Mouse (Mus musculus): ENCODE data around the gene Ttc27.

Gene Ttc27

GRCm38 (mm10) chr17:74819711-74820110 is 102.2 kb downstream of the Ttc27 start:
- in situ Hi-C loops (cut with MboI, MseI), result no loop called here

- in situ Hi-C loops (cut with MboI, MseI), result no loop called here
Measured at GRCm38 (mm10) chr17:74830851-74831250, 113.3 kb downstream of the Ttc27 start.

GRCm38 (mm10) chr17:74841721-74842120 is 124.2 kb downstream of the Ttc27 start:
- in situ Hi-C loops (cut with MboI, MseI), result no loop called here

GRCm38 (mm10) chr17:74842603-74843002 is 125.1 kb downstream of the Ttc27 start:
- in situ Hi-C loops (cut with MboI, MseI), result no loop called here

- in situ Hi-C loops (cut with MboI, MseI), result no loop called here
Measured at GRCm38 (mm10) chr17:74843486-74843885, 126.0 kb downstream of the Ttc27 start.

DNA sequence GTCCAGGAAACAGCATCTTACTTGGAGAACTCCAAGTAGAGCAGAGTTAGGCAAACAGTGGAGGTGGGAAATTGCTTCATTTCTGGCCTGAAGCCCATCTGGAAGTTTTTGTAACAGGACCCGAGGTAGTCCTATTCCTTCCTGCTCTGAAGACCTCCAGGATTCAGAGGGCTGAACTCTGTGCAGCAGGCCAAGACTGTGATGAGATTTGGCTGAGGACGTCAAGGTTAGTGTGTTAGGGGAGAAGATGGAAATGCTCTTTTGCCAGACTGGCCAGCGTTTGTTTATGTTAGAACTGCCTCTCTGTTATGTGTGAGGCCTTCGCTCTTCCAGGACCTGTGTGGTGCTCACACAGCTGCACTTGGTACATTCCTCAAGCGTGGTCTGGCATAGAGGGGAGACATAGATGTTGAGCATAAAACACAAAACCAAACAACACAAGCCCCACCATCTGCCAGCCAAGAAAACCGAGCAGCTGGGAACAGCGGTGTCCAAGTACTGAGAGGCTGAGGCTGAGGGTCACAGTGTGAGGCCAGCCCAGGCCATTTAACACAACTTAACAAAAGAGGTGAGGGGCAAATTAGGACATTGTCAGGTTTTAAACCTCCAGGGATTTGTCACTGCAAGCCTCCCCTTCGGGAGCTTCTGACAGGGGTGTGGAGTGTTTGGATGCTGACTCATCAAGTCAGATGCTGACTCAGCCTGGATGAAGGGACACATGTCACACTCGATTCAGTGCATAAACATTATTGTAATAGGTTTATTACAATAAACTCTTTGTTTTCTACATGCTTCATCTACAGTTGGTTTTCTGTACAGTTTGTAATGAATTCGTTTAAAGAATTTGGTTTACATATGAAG is 128.7 kb downstream of the Ttc27 start:
- in situ Hi-C loops (cut with MboI, MseI), result no loop called here

GRCm38 (mm10) chr17:74850216-74850615 is 132.7 kb downstream of the Ttc27 start:
- in situ Hi-C loops (cut with MboI, MseI), result no loop called here

DNA sequence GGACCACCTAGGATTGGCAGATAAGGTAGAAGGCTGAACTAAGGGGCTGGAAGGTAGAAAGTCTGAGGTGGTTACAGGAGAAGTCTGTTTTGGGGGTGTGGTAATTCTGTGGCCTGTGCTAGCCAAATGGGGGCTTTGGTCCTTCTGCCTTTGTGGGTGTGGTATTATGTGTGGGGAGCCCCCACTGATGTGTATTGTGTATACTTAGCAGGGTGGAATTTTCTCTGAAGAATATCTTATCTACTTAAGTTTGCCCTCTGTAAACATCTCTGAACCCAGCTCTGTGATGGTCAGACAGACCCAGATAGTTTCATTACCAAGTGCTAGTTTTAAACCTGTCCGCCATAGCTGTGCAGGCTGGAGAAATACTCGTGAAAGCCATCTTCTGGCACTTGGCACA is 141.8 kb downstream of the Ttc27 start:
- in situ Hi-C loops (cut with MboI, MseI), result no loop called here

GRCm38 (mm10) chr17:74860180-74860993 is 142.9 kb downstream of the Ttc27 start:
- in situ Hi-C loops (cut with MboI, MseI), result no loop called here

DNA sequence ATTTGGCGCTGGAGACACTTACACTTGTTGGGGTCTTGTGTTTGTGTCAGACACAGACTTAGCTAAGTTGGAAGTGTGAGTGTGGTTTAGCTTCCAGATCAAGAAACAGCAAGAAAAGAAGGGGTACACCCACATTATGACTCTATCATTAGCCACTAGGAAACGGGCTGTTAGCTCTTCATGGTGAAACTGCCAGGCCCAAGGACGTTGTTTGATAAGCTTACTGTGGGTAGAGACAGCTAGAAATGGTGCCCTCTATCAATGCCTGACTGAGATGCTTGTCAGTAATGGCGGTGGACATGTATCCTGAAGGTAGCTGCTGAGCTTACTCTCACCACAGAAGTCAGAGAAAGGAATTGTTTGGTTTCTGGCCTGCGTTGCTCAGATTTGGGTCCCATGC is 146.3 kb downstream of the Ttc27 start:
- in situ Hi-C loops (cut with MboI, MseI), result no loop called here

GRCm38 (mm10) chr17:74864790-74865548 is 147.4 kb downstream of the Ttc27 start:
- in situ Hi-C loops (cut with MboI, MseI), result no loop called here

- in situ Hi-C loops (cut with MboI, MseI), result no loop called here
Measured at GRCm38 (mm10) chr17:74865694-74866564, 148.4 kb downstream of the Ttc27 start.

DNA sequence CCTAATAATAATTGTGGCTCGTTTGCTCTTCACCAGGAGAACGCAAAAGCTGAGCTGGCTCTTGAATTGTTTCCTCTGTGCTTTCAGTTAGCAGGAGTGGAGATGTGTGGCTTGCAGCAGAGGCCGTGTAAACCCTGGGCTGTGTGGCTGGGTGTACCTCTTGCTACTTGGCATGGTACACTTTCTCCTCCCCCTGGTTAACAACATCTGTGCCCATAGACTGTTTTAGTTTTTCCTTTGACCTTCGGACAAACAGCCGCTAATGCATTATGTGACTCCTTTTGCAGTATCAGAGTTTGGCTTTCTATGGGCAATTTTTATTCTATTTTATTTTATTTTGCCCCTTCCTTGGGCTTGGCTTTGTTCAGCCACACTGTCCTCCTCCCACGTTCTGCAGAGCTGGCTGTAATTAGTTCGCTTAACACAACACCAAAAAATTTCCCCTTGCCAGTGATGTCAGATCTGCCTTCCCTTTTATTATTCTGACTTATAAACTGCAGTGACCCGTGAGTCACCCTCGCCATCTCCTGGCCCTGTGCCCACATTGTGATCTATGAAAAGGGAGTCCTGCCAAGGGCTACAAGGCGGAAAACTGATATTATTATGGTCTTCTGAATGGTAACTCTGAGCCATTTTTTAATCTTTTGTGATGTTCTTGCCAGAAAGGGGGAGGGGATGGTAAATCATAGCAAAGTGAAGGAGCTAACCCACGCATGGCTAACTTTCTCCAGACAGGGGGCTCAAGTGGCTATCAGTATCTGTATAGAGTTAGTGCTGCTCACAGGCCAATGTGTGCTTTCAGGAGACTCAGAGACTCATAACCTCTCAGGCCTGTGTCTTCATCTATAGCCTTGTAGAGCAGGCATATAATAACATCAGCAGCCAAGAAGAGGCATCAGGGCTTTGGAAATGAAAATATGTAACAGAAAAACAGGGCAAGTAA is 149.3 kb downstream of the Ttc27 start:
- in situ Hi-C loops (cut with MboI, MseI), result no loop called here

DNA sequence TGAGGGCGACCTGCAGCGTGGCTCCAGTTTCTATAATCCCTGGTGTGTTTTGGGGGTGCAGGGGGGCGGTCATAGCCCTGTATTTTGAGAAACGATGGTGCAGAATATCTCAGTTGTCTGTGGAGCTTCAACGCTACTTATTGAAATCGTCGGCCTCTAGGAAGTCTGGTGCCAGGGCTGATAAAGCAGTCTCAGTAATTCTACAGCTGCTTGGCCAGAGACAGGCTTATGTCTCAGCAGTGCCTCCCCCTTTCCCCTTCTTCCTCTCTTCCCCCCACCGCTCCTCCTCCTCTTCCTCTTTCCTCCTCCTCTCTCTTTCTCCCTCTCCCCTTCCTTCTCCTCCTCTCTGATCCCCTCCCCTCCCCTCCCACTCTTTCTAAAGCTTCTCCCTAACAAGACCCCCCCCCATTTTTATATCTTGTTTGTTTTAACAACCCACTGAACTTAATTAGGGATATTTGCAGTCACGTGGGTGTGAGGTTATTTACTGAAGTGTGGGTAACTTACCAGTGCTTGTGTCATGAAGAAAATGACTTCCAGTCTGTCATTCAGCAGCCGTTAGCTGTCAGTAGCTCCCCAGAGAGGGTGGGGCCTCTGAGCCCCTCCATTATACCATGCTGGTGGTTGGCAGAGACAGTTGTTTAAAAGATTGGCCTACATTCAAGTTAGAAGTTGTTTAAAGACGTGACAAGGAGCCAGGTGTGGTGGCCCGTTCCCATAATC is 150.8 kb downstream of the Ttc27 start:
- in situ Hi-C loops (cut with MboI, MseI), result no loop called here

DNA sequence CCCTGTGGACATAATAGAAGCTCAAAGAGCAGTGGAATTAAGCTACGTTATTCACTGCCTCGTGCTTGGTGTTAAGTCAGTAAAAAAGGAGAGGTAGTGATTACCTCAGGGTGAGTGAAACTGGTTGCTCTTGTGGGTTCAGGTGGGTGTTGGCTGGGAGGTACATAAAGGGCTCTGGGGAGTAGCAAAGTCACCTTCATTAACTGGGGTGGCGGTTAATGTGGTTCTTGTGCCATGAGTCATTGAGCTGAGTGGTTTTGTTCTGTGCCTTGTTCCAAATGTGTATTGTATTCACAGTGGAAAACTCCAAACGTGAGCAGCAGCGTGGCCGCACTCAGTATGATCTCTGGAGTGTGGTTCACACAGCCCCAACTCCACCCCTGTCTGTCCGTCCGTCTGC is 152.0 kb downstream of the Ttc27 start:
- in situ Hi-C loops (cut with MboI, MseI), result no loop called here

DNA sequence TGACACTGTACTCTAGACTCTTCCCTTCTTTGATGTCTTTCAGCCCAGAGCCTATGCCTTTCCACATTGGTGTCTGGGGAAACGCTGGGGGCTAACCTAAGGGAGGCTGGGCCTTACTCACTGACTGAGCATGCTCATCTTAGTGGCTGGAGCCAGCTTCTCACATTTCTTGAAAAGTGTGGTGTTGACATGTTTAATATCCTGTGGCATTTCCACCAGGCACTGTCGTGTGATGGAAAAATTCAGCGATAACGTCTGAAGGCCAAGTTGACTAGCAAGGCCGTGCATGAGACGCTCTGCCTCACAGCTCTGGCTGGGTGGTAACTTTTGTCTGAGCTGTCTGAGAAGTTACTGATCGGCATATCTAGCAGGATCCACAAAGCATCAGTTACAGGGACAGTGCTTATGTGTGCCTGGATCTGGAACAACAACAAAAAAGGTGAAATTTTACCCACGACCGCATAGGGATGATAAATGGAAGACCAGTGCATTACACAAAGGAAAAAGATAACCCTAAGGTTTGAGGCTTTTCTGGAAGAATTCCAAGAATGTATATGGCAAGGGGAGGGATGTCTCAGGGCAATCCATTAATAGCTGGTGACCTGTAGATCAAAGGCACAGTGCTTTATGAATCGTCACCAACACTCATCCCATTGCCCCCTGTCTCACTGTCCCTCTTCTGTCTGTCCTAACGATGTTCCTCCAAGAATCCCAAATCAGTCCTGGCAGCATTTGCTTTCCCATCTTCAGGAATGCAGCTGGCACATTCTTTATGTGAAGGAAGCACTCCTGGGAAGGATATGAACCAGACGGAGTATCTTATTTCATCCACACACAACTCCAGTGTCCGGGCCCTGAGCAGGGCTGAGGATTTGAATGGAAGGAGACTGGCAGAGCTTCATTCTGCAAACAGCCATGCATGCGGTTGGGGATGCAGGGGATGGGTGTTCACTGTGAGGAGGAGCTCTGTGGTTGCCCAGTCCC is 152.9 kb downstream of the Ttc27 start:
- in situ Hi-C loops (cut with MboI, MseI), result no loop called here

DNA sequence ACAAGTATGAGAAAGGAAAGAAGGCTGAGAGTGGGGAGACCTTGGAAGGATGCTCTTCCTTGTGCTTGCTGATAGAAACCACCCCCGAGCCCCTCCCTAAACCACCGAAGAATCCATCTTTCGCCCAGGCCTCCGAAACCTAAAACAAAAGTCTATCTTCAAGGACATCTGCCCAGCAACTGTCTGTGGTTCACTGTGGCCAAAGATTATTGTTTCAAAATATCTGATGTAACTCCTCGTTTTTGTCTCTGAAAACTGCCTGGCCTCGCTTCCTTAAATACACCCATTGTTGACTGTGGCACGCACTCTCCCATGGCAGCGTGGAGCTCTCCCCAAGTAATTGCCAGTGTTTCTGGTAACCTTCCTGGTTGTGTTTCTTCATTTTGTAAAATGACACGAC is 155.0 kb downstream of the Ttc27 start:
- in situ Hi-C loops (cut with MboI, MseI), result no loop called here

- in situ Hi-C loops (cut with MboI, MseI), result no loop called here
Measured at GRCm38 (mm10) chr17:74873756-74874155, 156.2 kb downstream of the Ttc27 start.

All from regulatory T cell (primary cell).